Mouse (Mus musculus) limb, embryonic 14.5 days (tissue): ENCODE measurements at regions not wholly inside any gene's neighbourhood (a gene's known extent, or its start where the extent isn't known, plus 50 kb on each side); places are given as distances from the start of the nearest gene placed in this dataset.
A peak's percentile ranks its signal among the peaks of the same experiment; 100 is the strongest.

Source experiments
- ATAC-seq: fragments of 200-750 bp; cut with Nextera tagmentation; 2 replicates; pipeline ENCODE4 v1.8.0; 2017; ENCODE audit warnings: low read depth, moderate number of reproducible peaks, moderate TSS enrichment; ENCODE audit not compliant: low FRiP score
- DNase-seq: peaks from one replicate; pipeline ENCODE4 v3.0.0-alpha.2; 2015; ENCODE audit warnings: low spot score
- H3K27ac ChIP-seq: fragments of 300-500 bp; sonication (generic); replicated peaks from 2 replicates; pipeline ENCODE4 v1.5.1; 2014; ENCODE audit warnings: low read depth, mild to moderate bottlenecking, low read length, moderate library complexity, mixed read lengths
- H3K27me3 ChIP-seq: fragments of 300-500 bp; sonication (generic); 2 replicates; pipeline ENCODE4 v1.6.1; 2014; ENCODE audit warnings: low read length, mixed read lengths; ENCODE audit not compliant: control insufficient read depth, insufficient read depth
- H3K36me3 ChIP-seq: fragments of 300-500 bp; sonication (generic); 2 replicates; pipeline ENCODE4 v1.6.1; 2014; ENCODE audit warnings: mild to moderate bottlenecking, low read length, moderate library complexity, mixed read lengths; ENCODE audit not compliant: control insufficient read depth, insufficient read depth
- H3K4me1 ChIP-seq: fragments of 300-500 bp; sonication (generic); 2 replicates; pipeline ENCODE4 v1.6.1; 2014; ENCODE audit warnings: antibody characterized with exemption, low read length, mixed read lengths; ENCODE audit not compliant: control insufficient read depth, insufficient read depth
- H3K4me2 ChIP-seq: fragments of 300-500 bp; sonication (generic); replicated peaks from 2 replicates; pipeline ENCODE4 v1.6.1; 2014; ENCODE audit warnings: low read depth, mild to moderate bottlenecking, low read length, moderate library complexity; ENCODE audit not compliant: severe bottlenecking
- H3K4me3 ChIP-seq: fragments of 300-500 bp; sonication (generic); replicated peaks from 2 replicates; pipeline ENCODE4 v1.5.1; 2014; ENCODE audit warnings: low read length
- H3K9ac ChIP-seq: fragments of 300-500 bp; sonication (generic); 2 replicates; pipeline ENCODE4 v1.6.1; 2014; ENCODE audit warnings: mild to moderate bottlenecking, low read depth, low read length, moderate library complexity; ENCODE audit not compliant: severe bottlenecking
- H3K9me3 ChIP-seq: fragments of 300-500 bp; sonication (generic); 2 replicates; pipeline ENCODE4 v1.6.1; 2016; ENCODE audit warnings: low read length; ENCODE audit not compliant: control insufficient read depth
- POLR2A ChIP-seq: fragments of 200-500 bp; IDR thresholded peaks from 2 replicates; pipeline ENCODE4 v1.8.0; 2012; ENCODE audit warnings: inconsistent platforms, mild to moderate bottlenecking, moderate library complexity, borderline replicate concordance; ENCODE audit not compliant: insufficient read depth, insufficient read length; ENCODE audit errors: extremely low read depth
- WGBS: fragments of 180-500 bp; shearing (Covaris S2); extraction: QIAGEN DNeasy Blood & Tissue Kit; methylation state at CpG from one replicate; pipeline ENCODE4 v1.1.7; 2014; 5-methylcytosine and 5-hydroxymethylcytosine counted together

- H3K4me2 ChIP-seq, result peak overlapping the region; percentile 33
- no peaks in the 10 kb centered on the region for H3K36me3 ChIP-seq
- peaks cover 83% of the 10 kb centered on the region for H3K27me3 ChIP-seq
- H3K27ac ChIP-seq, result no peak overlapping the region
- DNase-seq (no peak), ATAC-seq (no peak)
- TF ChIP-seq POLR2A, result no peak
- H3K4me1 ChIP-seq, result no peaks in the 10 kb centered on the region; the same call in 1 of the 2 replicates
- no peaks in the 10 kb centered on the region for H3K9me3 ChIP-seq
- H3K4me3 ChIP-seq, result peak overlapping the region; percentile 19
- no peak overlapping the region for H3K9ac ChIP-seq
- 9% methylated on average over 6 of the region's 6 CpGs for WGBS
These were observed 469.8 kb downstream of the Vrk1 start for GRCm38 (mm10) chr12:106479878-106480194.

DNA sequence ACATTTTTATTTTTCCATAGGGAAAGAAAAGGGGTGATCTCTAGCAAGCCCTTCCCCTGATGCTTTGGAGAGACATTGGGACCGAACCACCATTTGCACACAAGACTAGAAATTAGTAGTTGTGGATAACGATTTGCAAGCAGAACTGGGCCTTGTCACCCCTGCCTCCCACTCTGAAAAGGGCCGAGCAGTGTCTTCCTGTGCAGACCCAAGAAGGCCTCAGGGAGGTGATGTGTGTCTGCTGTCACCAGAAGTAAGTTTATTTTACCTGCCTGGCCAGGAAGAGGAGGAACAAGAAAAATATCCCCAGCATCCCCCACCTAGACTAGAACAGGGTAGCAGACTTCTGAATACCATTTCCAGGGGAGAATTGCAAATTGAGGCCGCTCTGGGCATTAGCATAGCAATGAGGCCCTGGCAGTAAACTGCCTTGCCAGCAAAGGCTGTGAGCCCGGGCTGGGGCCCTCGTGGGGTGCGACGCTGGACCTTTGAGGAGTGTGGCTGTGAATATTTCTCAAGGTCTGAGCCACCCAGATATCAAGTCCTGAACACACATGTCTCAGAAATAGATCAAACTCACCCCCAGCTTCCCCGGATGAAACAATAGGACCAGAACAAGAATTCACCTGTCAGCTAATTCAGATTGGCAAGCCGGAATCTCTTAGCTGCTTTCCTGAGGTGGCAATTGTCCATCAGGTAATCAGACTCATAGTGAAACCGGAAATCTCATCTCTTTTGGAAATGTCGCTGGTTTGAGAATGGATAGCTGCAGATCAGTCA lies 470.4 kb downstream of the Vrk1 start:
- Histone ChIP-seq H3K27me3 (peaks cover 79% of the 10 kb centered on the region), H3K27ac (no peak overlapping the region), H3K9me3 (no peaks in the 10 kb centered on the region), H3K36me3 (no peaks in the 10 kb centered on the region), H3K4me3 (no peak overlapping the region), H3K4me1 (no peaks in the 10 kb centered on the region; the same call in 1 of the 2 replicates), H3K4me2 (no peak overlapping the region), H3K9ac (no peak overlapping the region)
- TF ChIP-seq POLR2A, result no peak
- DNase-seq (no peak), ATAC-seq (no peak)
- WGBS, result 36% methylated on average over 12 of the region's 12 CpGs

DNA sequence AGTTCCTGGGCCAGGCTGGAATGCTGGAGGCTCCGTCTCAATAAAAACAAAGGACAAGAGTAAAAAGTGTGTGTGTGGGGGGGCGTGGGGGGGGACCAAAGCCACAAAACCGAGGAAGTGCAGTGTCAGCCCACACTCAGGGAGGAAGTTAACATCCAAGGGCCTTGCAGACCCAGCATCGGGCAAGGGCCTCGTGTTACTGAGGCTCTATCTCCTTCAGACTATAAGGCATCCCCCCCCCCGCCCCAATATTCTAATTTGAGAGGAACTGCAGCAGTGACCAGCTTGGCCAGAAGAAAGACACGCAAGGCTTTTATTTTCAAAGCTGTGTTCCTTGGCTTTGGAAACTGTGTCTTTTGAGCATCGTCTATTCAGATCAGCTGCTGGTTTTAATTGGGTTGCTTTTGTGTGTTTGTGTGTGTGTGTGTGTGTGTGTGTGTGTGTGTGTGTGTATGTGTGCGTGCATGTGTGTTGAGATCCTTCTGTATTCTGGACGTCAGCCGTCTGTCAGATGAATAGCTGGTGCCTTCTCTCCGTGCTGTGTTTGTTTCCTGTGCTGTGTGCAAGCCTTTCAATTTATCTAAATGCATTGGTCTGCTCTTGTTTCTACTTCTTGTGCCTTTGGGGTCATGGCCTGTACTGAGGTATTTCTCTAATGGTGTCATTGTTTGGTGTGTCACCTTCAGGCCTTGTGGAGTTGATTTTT lies 491.7 kb downstream of the Vrk1 start:
- no peak for DNase-seq
- H3K4me3 ChIP-seq, result no peak overlapping the region
- no peak overlapping the region for H3K4me2 ChIP-seq
- TF ChIP-seq POLR2A, result no peak
- H3K9ac ChIP-seq, result no peak overlapping the region
- 52% methylated on average over 12 of the region's 12 CpGs for WGBS
- no peaks in the 10 kb centered on the region for H3K4me1 ChIP-seq
- H3K27me3 ChIP-seq, result no peaks in the 10 kb centered on the region
- no peak for ATAC-seq
- no peak overlapping the region for H3K27ac ChIP-seq
- no peaks in the 10 kb centered on the region for H3K9me3 ChIP-seq
- no peaks in the 10 kb centered on the region for H3K36me3 ChIP-seq

GRCm38 (mm10) chr12:106504285-106504684 lies 494.3 kb downstream of the Vrk1 start:
- Histone ChIP-seq H3K4me1 (no peaks in the 10 kb centered on the region), H3K27ac (no peak overlapping the region), H3K4me3 (no peak overlapping the region), H3K27me3 (no peaks in the 10 kb centered on the region), H3K9ac (no peak overlapping the region), H3K9me3 (no peaks in the 10 kb centered on the region), H3K4me2 (no peak overlapping the region), H3K36me3 (no peaks in the 10 kb centered on the region)
- no peak for ATAC-seq
- no peak for TF ChIP-seq POLR2A
- no peak for DNase-seq
- 90% methylated on average over 8 of the region's 8 CpGs for WGBS

- Histone ChIP-seq H3K36me3 (no peaks in the 10 kb centered on the region), H3K4me1 (no peaks in the 10 kb centered on the region; the same call in 1 of the 2 replicates), H3K4me2 (no peak overlapping the region), H3K27me3 (no peaks in the 10 kb centered on the region; the same call in 1 of the 2 replicates), H3K4me3 (no peak overlapping the region), H3K9me3 (no peaks in the 10 kb centered on the region), H3K27ac (no peak overlapping the region), H3K9ac (no peak overlapping the region)
- ATAC-seq (no peak), DNase-seq (no peak)
- WGBS, result 65% methylated on average over 11 of the region's 11 CpGs
- TF ChIP-seq POLR2A, result no peak
These were observed 504.0 kb downstream of the Vrk1 start for GRCm38 (mm10) chr12:106514057-106514456.
